Mouse (Mus musculus) embryonic stem cell, embryonic (primary cell): ENCODE measurements at regions not wholly inside any gene's neighbourhood (a gene's known extent, or its start where the extent isn't known, plus 50 kb on each side); places are given as distances from the start of the nearest gene placed in this dataset.

ENCODE experiments used
- CTCF ChIA-PET, 4 experiments: fragments of 300-600 bp in 2 of 4; fragments of 350-600 bp in 2 of 4; sonication (Branson Sonifier 250); formaldehyde crosslinking; loops; one replicate each; lab custom pipeline; 2022; ENCODE audit warnings: inconsistent platforms in 2 of 4; lab: Charles Lee
- POLR2A ChIA-PET, 4 experiments: fragments of 300-600 bp in 2 of 4; fragments of 350-600 bp in 2 of 4; sonication (Branson Sonifier 250); formaldehyde crosslinking; loops; one replicate each; lab custom pipeline; 2022; ENCODE audit warnings: antibody characterized with exemption in 4 of 4, inconsistent platforms in 1 of 4; lab: Charles Lee

DNA sequence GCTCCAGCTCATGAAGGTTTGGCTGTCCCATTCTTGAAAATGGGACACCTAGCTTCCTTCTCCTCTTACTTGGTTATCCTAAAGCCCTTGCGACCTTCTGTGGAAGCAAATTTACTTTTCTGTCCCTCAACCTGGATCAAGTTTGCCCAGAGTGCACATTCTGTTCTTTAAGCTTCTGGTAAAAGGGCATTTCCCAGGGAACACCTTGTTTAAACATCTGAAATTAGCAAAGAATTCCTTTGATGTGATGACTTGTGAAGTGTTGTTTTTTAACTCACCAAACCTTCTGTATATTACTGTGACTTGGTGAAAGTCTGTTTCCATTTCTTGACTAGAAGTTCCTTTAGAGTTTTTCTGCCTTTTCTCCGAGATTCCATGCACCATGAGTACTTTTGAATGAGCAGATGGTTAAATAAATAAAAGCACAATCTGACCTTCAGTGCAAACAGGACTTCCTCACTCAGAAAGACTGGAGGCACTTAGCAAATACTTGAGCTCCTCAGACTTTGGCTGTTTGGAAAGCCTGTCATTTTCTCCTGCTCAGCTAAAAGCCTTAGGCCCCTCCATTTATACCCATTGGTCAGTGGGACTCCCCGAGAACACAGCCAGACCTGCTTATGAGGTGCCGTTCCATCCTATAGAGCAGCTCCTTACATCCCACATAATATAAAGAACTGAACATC lies 69.3 kb upstream of the Rprm start:
- ChIA-PET CTCF (no interaction called here), POLR2A (no interaction called here)

DNA sequence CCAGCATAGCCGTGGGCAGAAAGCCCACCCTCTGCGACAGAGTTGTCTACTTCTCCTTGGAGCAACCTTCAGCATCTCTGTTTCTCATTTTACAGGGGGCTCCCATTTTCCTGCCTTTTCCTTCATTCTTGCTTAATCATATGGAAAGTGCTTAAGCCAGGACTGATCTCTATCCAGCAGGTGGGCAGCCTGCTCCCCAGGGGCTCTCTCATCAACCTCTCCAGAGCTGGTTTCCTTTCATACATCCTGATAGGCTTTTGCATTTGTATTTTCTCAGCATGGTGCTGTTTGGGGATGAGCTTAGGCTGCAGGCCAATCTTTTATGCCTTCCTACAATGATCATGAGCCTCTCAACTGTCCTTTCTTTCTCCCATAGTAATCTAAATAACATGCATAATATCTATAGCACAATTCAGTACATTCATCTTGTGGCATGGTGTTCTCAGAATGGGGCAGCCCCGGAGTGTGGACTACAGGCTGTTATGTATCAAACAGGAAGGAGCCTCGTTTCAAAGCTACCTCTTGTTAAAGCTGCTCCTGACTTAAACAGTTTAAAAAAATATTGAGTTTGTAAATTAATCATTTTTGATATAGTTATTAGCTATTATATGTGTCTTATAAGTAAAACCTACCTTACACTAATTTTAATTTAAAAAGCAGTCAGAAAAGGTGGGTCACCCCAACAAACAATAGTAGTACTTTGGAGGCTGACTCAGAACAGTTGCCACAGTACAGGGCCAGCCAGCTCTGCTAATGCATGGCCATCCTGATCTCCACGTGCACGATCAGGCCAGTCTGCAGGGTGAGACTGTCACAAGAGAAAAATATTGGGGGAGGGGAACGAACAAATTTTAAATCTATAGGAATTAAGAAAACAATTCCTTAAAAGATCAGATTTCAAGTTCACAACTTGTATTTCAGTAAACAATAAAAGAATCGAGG lies 73.6 kb upstream of the Rprm start:
- ChIA-PET POLR2A (interaction anchor here in 2 of 4 experiments (0.6 kb wide), 2 partner anchors 41 to 1096 kb away, joined by 3 to 4 read pairs; no protein-coding TSS in a partner anchor), CTCF (no interaction called here)

DNA sequence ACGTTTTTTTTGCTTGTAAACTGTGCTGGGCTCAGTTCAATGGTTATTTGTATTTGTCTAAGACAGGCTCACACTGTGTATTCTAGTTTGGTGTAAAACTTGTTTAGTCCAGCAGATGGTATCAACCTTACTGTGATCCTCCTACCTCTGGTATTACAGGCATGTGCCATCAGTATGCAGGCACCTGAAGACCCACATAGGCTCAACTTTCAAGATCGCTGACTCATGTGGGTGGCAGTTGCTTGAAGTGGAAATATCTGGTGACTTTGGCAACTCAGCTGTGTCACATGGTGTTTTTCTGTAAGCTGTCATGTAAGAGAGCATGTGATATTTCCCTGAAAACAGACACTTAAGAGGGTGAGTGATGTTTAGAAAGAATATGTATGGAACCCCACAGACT lies 92.2 kb upstream of the Rprm start:
- ChIA-PET POLR2A (no interaction called here), CTCF (no interaction called here)

DNA sequence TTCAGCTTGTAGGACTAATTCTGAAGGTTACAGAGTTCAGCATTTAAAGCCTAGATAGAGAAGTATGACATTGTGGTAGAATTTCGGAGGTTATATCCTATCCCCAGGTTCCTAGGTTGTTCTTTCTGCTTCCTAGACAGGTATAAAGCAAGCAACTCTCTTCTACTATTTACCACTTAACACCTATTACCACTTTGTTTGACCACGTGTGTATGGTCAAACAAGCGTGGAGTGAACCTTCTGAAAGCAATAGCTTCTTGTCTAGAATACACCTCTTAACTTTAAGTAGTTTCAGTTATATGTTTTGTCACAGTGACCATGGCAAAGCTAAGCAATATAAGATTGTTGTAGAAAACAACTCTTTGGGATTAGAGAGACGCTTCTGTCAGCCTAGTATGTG lies 105.5 kb upstream of the Rprm start:
- ChIA-PET POLR2A (no interaction called here), CTCF (interaction anchor here in 1 of 4 experiments (0.5 kb wide), 1 partner anchor 53 kb away, joined by 3 read pairs; no protein-coding TSS in a partner anchor)

DNA sequence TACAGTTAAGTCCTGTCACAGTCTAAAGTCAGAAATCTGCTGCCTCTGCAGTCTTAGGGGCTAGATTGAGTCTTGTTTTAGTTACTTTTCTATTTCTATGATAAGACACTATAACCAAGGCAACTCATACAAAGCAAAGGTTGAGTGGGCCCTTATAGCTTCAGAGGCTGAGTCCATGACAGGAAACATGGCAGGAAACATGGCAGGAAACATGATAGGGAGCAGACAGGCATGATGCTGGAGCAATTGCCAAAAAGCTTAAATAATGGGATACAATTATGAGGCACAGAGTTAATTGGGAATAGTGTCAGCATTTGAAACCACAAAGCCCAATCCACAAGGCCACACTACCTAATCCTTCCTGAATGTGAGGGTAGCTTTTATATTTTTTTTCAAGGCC lies 113.0 kb upstream of the Rprm start:
- CTCF ChIA-PET = no interaction called here
- POLR2A ChIA-PET = no interaction called here

DNA sequence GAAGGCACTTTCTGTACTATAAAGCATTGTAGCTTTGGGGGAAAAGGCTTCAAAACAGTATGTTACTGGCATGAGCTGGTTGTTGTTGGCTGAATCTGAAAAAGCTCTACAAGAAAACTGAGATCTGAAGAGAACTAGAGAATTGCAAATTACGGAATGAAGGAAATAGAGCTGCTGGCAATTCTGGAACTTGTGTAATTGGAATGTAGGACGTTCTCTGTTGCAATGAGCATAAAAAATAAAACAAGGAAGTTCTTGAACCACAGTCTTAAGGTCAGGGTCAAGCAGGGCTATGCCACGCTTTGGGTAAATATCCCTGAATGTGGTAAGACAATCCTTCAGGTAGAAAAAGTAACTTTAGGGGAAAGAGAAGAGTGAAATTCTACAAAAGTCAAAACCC lies 130.2 kb upstream of the Rprm start:
- POLR2A ChIA-PET = no interaction called here
- CTCF ChIA-PET = no interaction called here

DNA sequence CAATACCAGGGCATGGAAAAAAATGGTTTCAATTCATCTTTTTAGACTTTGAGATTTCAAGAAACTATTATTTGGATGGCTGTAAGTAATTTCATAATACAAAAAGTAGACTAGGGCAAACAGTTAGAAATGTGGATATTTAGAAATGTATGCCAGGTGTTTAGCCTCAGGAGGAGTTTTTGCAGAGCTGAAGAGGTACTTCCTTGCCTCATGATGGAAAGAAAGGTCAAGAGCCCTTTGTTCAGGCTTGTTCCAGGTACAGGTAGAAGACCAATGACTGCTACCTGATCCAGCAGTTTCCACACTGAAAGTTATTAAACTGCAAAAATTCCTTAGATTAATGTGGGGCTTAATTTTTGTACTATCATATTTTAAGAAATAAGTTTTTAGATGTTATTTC lies 143.3 kb upstream of the Rprm start:
- ChIA-PET POLR2A (no interaction called here), CTCF (no interaction called here)

DNA sequence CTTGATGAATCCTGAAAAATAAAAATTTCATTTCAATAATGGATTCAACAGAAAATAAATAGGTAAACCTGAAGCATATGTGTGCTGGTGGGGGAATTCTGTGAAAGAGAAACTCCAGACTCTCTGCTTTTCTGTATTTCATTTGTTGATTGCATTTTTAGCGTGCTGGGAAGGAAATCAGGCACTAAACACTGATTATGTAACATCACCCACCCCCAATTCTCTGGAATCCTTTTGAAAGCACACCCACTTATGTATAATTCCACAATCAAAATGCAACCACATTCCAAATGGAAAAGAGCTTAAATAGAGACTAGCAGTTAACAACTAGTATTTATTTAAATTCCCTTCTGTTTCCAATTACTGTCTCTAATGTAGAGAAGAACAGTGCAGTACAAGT lies 143.7 kb upstream of the Rprm start:
- POLR2A ChIA-PET = no interaction called here
- CTCF ChIA-PET = no interaction called here

DNA sequence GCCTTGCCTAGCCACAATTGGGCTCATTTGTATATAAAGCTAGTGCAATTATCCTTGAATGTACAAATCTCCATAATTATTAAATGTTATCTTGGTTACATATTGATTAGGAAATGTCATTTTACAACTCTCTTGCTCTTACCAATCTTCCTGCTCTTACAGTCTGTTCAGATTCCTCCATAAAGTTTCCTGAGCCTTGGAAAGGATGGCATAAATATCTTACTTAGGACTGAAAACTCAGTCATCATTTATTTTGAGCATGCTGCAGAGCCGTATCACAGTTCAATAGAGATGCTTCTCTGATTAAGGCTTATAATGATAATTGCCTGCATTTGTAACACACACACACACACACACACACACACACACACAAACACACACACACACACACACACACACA lies 151.4 kb upstream of the Rprm start:
- ChIA-PET CTCF (no interaction called here), POLR2A (interaction anchor here in 1 of 4 experiments (0.6 kb wide), 1 partner anchor 309 kb away, joined by 4 read pairs; no protein-coding TSS in a partner anchor)

DNA sequence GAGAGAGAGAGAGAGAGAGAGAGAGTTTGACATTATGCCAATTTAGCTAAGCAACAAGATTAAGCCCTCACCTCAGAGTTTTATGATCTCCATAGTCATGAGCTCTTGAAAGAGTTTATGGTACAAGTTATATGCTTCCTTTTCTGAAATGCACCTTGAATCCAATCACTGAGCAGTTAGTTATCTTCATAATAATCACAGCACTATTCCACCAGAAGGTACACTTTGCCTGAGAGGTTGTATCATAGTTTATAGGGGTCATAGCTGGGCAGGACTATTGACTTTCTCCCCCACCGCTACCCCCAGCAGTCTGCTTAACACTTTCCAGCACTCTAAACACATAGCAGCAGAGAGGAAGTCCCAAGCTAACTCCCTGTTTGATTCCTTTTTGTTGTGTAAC lies 151.8 kb upstream of the Rprm start:
- CTCF ChIA-PET = no interaction called here

DNA sequence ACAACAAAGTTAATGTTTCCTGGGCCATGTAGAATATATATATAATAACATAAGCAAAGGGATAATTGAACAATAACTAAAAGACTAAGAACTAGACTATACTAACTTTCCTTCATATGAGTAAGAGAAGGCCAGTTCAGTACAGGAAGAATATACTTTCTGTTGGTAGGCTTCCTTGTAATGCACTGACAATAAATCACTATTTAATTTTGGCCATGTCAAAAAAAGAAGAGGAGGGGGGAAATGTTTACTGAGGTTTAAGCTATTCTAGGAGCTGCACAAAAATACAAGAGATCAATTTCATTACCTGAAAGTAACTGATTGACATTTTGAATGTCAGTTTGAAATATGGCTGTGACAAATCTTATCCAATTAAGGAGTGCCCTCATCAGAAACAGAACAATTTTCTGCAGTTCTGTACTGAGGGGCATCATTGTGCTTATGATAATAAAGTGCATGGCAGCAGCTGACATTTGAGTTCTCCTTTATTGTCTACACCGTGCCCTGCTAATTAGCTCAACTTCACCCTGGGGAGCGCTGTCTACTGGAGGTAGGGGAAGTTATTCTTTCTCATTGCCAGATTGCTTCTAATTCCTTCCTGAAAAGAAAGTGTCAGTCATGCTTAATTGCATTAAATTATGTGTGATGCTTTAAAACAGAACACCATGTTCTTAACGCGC lies 171.2 kb upstream of the Galnt13 start:
- ChIA-PET POLR2A (no interaction called here), CTCF (no interaction called here)

More for the DNA sequence above, 151.8 kb upstream of the Rprm start:
- POLR2A ChIA-PET = interaction anchor here in 2 of 4 experiments (0.6 kb wide), 2 partner anchors 12 to 309 kb away, joined by 3 to 4 read pairs; no protein-coding TSS in a partner anchor

DNA sequence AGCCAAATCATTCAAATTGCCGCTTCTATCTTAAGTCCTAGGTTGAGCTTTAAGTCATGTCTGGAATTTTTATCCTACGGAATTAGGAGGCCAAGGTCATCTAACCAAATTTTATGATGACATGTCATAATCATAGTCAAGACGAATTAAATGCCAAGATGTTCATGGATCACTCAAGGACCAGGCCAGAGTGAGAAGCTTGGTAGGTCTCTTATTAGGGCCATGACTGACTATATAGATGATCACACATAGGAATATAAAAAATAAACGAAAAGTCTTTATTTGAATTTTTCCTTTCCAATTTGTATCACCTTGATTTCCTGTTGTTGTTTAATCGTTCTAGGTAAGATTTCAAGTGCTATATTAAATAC lies 170.7 kb upstream of the Galnt13 start:
- CTCF ChIA-PET = no interaction called here
- POLR2A ChIA-PET = no interaction called here

DNA sequence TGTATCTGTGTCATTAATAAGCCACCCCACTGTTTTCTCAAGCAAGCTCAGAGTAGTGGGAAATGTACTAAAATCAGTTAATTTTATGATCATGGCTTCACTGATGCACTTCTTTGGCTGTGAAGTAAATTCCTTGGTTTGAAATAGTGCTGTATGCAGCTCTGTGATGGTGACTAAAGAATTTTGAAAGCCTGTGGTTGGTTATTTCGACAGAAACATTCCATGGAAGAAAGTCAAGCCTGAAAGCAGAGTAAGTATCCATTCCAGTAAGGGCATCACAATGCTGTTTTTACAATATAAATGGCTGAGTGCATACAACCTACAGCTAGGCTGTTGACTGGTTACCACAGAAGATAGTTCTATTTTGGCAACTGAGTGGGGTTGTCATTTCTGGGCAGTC lies 154.2 kb upstream of the Galnt13 start:
- ChIA-PET CTCF (no interaction called here), POLR2A (no interaction called here)

DNA sequence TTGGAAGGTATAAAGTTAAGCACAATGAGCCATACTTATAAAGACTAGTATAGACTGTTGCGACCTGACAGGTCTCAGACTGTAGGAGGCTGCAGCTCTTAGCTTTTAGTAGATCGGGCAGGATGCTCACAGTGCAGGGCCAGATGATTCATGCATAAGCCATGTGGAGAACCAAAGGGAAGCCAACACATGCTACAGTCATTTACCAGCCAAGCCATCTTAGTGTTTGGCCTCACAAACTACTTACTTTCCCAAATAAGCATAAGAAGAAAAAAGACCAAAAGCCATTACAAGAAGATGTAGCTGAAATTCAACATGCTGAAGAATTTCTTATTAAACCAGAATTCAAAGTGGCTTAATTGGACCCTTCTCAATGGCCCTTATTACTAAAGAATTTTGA lies 152.2 kb upstream of the Galnt13 start:
- CTCF ChIA-PET = no interaction called here
- POLR2A ChIA-PET = no interaction called here

DNA sequence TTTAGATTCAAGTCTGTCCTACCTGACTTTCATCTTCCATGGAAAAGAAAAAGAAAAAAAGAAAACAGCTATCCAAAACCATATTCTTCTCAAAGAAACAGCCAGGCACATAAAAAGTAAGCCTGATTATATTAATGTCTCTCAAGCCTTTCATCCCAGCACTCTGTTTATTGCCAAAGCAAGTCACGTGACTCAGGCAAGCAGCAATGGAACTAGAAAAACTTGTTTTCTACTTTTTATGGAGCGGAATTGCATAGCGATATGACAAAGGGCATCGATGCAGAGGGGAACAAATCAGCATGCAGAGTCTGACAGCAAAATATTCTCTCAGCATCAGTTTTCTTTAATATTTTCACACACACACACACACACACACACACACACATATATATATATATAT lies 130.6 kb upstream of the Galnt13 start:
- CTCF ChIA-PET = no interaction called here

DNA sequence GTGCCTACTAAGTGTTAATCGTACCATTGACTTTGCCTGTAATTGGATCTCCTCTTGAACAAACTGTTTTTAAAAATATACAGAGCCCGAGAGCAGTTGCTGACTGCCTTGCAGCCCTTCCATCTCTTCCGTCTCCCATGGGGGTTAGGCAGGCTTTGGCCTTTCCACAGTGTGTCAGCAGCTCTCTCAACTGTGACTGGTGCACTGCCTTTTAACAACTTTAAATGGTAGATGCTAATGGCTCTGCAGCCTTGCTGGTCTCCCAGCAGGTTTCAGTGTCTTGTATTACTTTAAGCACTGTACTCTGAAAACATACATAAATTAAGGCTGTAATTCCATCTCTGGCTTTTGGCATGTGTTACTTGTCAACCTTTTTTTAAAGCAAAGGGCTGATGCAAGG lies 117.6 kb upstream of the Galnt13 start:
- ChIA-PET POLR2A (no interaction called here), CTCF (no interaction called here)

More for the DNA sequence above, 130.6 kb upstream of the Galnt13 start:
- POLR2A ChIA-PET = no interaction called here

DNA sequence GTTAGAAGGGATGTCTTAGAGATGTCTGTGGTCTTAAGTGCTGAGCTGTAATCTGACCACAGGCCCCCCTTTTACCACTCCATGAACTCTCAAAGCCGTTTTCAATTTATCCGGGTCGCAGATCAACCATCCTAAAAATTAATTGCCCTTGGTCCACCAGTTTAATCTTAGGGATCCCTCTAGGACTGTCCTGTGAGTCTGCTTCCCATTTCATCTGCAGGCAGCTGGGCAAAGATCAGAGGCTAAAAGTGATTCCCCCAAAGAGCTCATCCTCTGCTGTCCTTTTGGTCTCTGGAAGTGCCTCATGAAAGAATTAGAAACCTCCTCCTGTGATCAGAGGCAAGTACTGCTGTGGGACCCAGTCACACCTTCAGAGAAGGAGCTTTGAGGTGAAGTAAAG lies 69.2 kb upstream of the Galnt13 start:
- ChIA-PET POLR2A (interaction anchor here in 1 of 4 experiments (0.9 kb wide), 1 partner anchor 16 kb away, joined by 3 read pairs; no protein-coding TSS in a partner anchor), CTCF (no interaction called here)

DNA sequence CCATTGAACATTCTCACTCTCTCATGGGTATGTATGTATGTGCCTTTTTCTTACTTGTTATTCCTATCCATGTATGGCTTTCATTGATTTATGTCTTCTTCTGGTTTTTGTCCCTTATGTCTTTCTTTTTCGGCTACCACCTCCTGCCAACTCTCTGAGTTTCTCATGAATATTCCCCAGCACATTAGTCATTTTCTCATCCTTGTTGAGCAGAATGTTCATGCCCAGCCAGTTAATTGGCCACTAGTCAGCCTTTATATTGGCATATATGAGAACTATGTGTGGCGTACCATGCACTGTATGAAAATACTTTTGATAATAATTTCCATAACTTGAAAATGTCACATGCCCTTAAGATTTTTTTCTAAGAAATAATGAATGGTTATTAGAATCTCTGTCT lies 56.8 kb upstream of the Galnt13 start:
- CTCF ChIA-PET = no interaction called here
- POLR2A ChIA-PET = interaction anchor here in 1 of 4 experiments (0.5 kb wide), 1 partner anchor 1509 kb away, joined by 3 read pairs; no protein-coding TSS in a partner anchor
